Mouse (Mus musculus) heart, adult 2 months (tissue): ENCODE results near the gene Slc25a23. TPM values are rescaled to one million over a fixed set of nuclear protein-coding genes. Genes with fewer than 3 reads are reported as not detected.

Experiments used
- DNase-seq, 2 experiments: peaks; one replicate each; pipeline ENCODE4 v3.0.0; 2021
- H3K27ac ChIP-seq: fragments of 200-600 bp; 2 replicates; pipeline ENCODE4 v1.8.1; 2022
- H3K27me3 ChIP-seq: fragments of 200-500 bp; 2 replicates; pipeline ENCODE4 v1.6.1; 2012; ENCODE audit warnings: mild to moderate bottlenecking, low read length, inconsistent platforms, mixed read lengths; ENCODE audit not compliant: control insufficient read depth, insufficient read depth
- H3K36me3 ChIP-seq: fragments of 200-500 bp; 2 replicates; pipeline ENCODE4 v1.6.1; 2012; ENCODE audit warnings: low read length, inconsistent platforms; ENCODE audit not compliant: control insufficient read depth, insufficient read depth
- H3K4me1 ChIP-seq: fragments of 200-500 bp; 2 replicates; pipeline ENCODE4 v1.6.1; 2011; ENCODE audit warnings: low read length; ENCODE audit not compliant: control insufficient read depth, insufficient read depth
- H3K4me3 ChIP-seq: fragments of 200-600 bp; 2 replicates; pipeline ENCODE4 v1.8.1; 2022
- H3K79me2 ChIP-seq: fragments of 200-500 bp; replicated peaks from 2 replicates; pipeline ENCODE4 v1.6.1; 2012; ENCODE audit warnings: mild to moderate bottlenecking, inconsistent platforms, low read length, moderate library complexity, mixed read lengths; ENCODE audit not compliant: control insufficient read depth, insufficient read depth
- H3K9ac ChIP-seq: fragments of 200-500 bp; 2 replicates; pipeline ENCODE4 v1.6.1; 2012; ENCODE audit warnings: low read depth, mild to moderate bottlenecking, control low read depth, inconsistent platforms, low read length, mixed read lengths
- CTCF ChIP-seq: fragments of 200-600 bp; IDR thresholded peaks from 2 replicates; pipeline ENCODE4 v1.8.1; 2022; ENCODE audit warnings: antibody characterized with exemption, mild to moderate bottlenecking, moderate library complexity
- EP300 ChIP-seq: fragments of 200-500 bp; IDR thresholded peaks from 2 replicates; pipeline ENCODE4 v1.6.1; 2011; ENCODE audit warnings: low read depth, low read length, control low read depth; ENCODE audit not compliant: insufficient read depth
- POLR2A ChIP-seq: fragments of 200-500 bp; IDR thresholded peaks from 2 replicates; pipeline ENCODE4 v1.6.1; 2011; ENCODE audit warnings: mild to moderate bottlenecking, low read depth, low read length, control low read depth; ENCODE audit not compliant: insufficient read depth
- WGBS: fragments of 180-500 bp; shearing (Covaris S2); methylation state at CpG from one replicate; pipeline ENCODE4 v1.1.7; 2018; 5-methylcytosine and 5-hydroxymethylcytosine counted together
- intact Hi-C: fragments of 180-260 bp; cut with DNase I; formaldehyde crosslinking; loops from one replicate; pipeline ENCODE4 v1.15.1; 2025
- polyA plus RNA-seq: library from polyadenylated mRNA; depleted of rRNA; stranded (reverse); fragments of >200 nt; gene quantifications from 2 replicates; pipeline ENCODE4 v1.2.3, GENCODE M21; 2012
- total RNA-seq, 2 experiments: library from RNA; stranded (reverse); gene quantifications; 2 replicates each; pipeline ENCODE4 v1.2.3; 2021

Gene Slc25a23
- total and polyA plus RNA-seq, 3 experiments, result 63.5 to 70.9 (median 67.5) TPM

GRCm38 (mm10) chr17:57095855-57096622, 36.4 kb upstream of the Slc25a23 start:
- peak; percentile 65 to 75 for DNase-seq
- Histone ChIP-seq H3K79me2 (no peaks in the 10 kb centered on the region), H3K4me3 (peak overlapping the region; percentile 14; the same call in 1 of the 2 replicates), H3K4me1 (no peaks in the 10 kb centered on the region), H3K27me3 (no peaks in the 10 kb centered on the region), H3K27ac (no peak overlapping the region), H3K36me3 (no peaks in the 10 kb centered on the region), H3K9ac (no peak overlapping the region)
- intact Hi-C loops, result loop anchor here (1.0 to 2.0 kb wide), 4 partner anchors 71 to 239 kb away; partner anchors contain the start of gene Alkbh7
- no peak for TF ChIP-seq CTCF
- TF ChIP-seq POLR2A, result no peak
- no peak for TF ChIP-seq EP300
- 2% methylated on average over 18 of the region's 19 CpGs for WGBS

- Histone ChIP-seq H3K36me3 (no peaks in the 10 kb centered on the region), H3K4me1 (no peaks in the 10 kb centered on the region), H3K27ac (no peak overlapping the region), H3K27me3 (no peaks in the 10 kb centered on the region), H3K9ac (no peak overlapping the region), H3K79me2 (no peaks in the 10 kb centered on the region), H3K4me3 (no peak overlapping the region)
- DNase-seq, result no peak
- intact Hi-C loops, result no loop called here
- no peak for TF ChIP-seq EP300
- TF ChIP-seq POLR2A, result no peak
- no peak for TF ChIP-seq CTCF
- WGBS, result 98% methylated on average over 3 of the region's 3 CpGs
Measured at GRCm38 (mm10) chr17:57094222-57094621, 34.6 kb upstream of the Slc25a23 start.

- H3K27me3 ChIP-seq, result no peaks in the 10 kb centered on the region; the same call in 1 of the 2 replicates
- H3K79me2 ChIP-seq, result no peaks in the 10 kb centered on the region
- H3K4me3 ChIP-seq, result peak within 1 kb of the TSS; percentile 27; the same call in 1 of the 2 replicates
- intact Hi-C loops, result no loop called here
- peak; percentile 45 to 58 for DNase-seq
- no peak within 1 kb of the TSS for H3K27ac ChIP-seq
- H3K36me3 ChIP-seq, result no peaks in the 10 kb centered on the region
- WGBS, result 4% methylated on average over 31 of the region's 31 CpGs
- no peaks in the 10 kb centered on the region for H3K4me1 ChIP-seq
- no peak within 1 kb of the TSS for H3K9ac ChIP-seq
- TF ChIP-seq CTCF (no peak), EP300 (no peak), POLR2A (peak; percentile 56)
Measured at GRCm38 (mm10) chr17:57087049-57087832, 27.6 kb upstream of the Slc25a23 start, which contains the start of gene Tubb4a. Gene Tubb4a (minus strand): TSS chr17:57087782.

GRCm38 (mm10) chr17:57085970-57086757, 26.5 kb upstream of the Slc25a23 start:
- no peak for TF ChIP-seq CTCF
- TF ChIP-seq EP300, result no peak
- TF ChIP-seq POLR2A, result no peak
- no peak for DNase-seq
- H3K9ac ChIP-seq, result no peak overlapping the region
- intact Hi-C loops, result no loop called here
- no peaks in the 10 kb centered on the region for H3K4me1 ChIP-seq
- H3K4me3 ChIP-seq, result no peak overlapping the region
- H3K79me2 ChIP-seq, result no peaks in the 10 kb centered on the region
- 80% methylated on average over 11 of the region's 11 CpGs for WGBS
- H3K27me3 ChIP-seq, result no peaks in the 10 kb centered on the region; the same call in 1 of the 2 replicates
- H3K27ac ChIP-seq, result no peak overlapping the region
- H3K36me3 ChIP-seq, result no peaks in the 10 kb centered on the region

- Histone ChIP-seq H3K79me2 (no peaks in the 10 kb centered on the region), H3K27me3 (no peaks in the 10 kb centered on the region; the same call in 1 of the 2 replicates), H3K4me1 (no peaks in the 10 kb centered on the region; the same call in 1 of the 2 replicates), H3K4me3 (no peak overlapping the region), H3K9ac (no peak overlapping the region), H3K27ac (no peak overlapping the region), H3K36me3 (no peaks in the 10 kb centered on the region)
- 69% methylated on average over 5 of the region's 5 CpGs for WGBS
- DNase-seq, result no peak
- intact Hi-C loops, result no loop called here
- TF ChIP-seq POLR2A (no peak), CTCF (no peak), EP300 (no peak)
Measured at GRCm38 (mm10) chr17:57082481-57082880, 22.8 kb upstream of the Slc25a23 start.
